Mouse (Mus musculus) hindbrain, postnatal 0 days (tissue): Measurements from ENCODE around the gene Pacs1. TPM values are rescaled to one million over a fixed set of nuclear protein-coding genes. Genes with fewer than 3 reads are reported as not detected.
"Not testable (repeated sequence)": the region's sequence is repeated elsewhere in the genome, so short reads cannot be mapped to it uniquely, and the experiment has no call there.

Experiments used
- ATAC-seq: fragments of 200-750 bp; cut with Nextera tagmentation; 2 replicates; pipeline ENCODE4 v1.8.0; 2017; ENCODE audit warnings: mild to moderate bottlenecking, moderate TSS enrichment, moderate library complexity
- DNase-seq: peaks from one replicate; pipeline ENCODE4 v3.0.0-alpha.2; 2015; ENCODE audit warnings: low spot score
- H3K27ac ChIP-seq: fragments of 300-500 bp; sonication (generic); 2 replicates; pipeline ENCODE4 v1.5.1; 2014; ENCODE audit warnings: mild to moderate bottlenecking
- H3K27me3 ChIP-seq: fragments of 300-500 bp; sonication (generic); 2 replicates; pipeline ENCODE4 v1.6.1; 2014; ENCODE audit warnings: low read length, mixed read lengths; ENCODE audit not compliant: insufficient read depth
- H3K36me3 ChIP-seq: fragments of 300-500 bp; sonication (generic); 2 replicates; pipeline ENCODE4 v1.6.1; 2014; ENCODE audit warnings: low read length, mixed read lengths; ENCODE audit not compliant: insufficient read depth
- H3K4me1 ChIP-seq: fragments of 300-500 bp; sonication (generic); 2 replicates; pipeline ENCODE4 v1.6.1; 2014; ENCODE audit warnings: antibody characterized with exemption, low read length, mixed read lengths; ENCODE audit not compliant: insufficient read depth
- H3K4me2 ChIP-seq: fragments of 300-500 bp; sonication (generic); 2 replicates; pipeline ENCODE4 v1.6.1; 2014; ENCODE audit warnings: low read depth, mild to moderate bottlenecking, low read length, moderate library complexity, mixed read lengths
- H3K4me3 ChIP-seq: fragments of 300-500 bp; sonication (generic); 2 replicates; pipeline ENCODE4 v1.5.1; 2014; ENCODE audit warnings: low read length
- H3K9ac ChIP-seq: fragments of 300-500 bp; sonication (generic); replicated peaks from 2 replicates; pipeline ENCODE4 v1.6.1; 2014; ENCODE audit warnings: mild to moderate bottlenecking, low read length, moderate library complexity, mixed read lengths
- H3K9me3 ChIP-seq: fragments of 300-500 bp; sonication (generic); 2 replicates; pipeline ENCODE4 v1.6.1; 2016; ENCODE audit warnings: low read length, mixed read lengths
- CTCF ChIP-seq: IDR thresholded peaks from 2 replicates; pipeline ENCODE4 v1.5.1; 2016; ENCODE audit warnings: antibody characterized with exemption, control low read depth, low read depth
- WGBS: fragments of 180-500 bp; shearing (Covaris S2); extraction: QIAGEN DNeasy Blood & Tissue Kit; methylation state at CpG from one replicate; pipeline ENCODE4 v1.1.7; 2014; 5-methylcytosine and 5-hydroxymethylcytosine counted together
- polyA plus RNA-seq: library from polyadenylated mRNA; unstranded; fragments of >200 nt; fragmentation: Nextera tagmentation; extraction: Ambion mirVana; gene quantifications from 2 replicates; pipeline ENCODE4 v1.2.1, GENCODE M21; 2015
- total RNA-seq: library from RNA; depleted of rRNA; stranded (reverse); fragments of >200 nt; gene quantifications from 2 replicates; pipeline ENCODE4 v1.2.3, GENCODE M21; 2014

Pacs1 gene
- total and polyA plus RNA-seq, 2 experiments from 2014 or later = 41.0 to 63.6 TPM

DNA sequence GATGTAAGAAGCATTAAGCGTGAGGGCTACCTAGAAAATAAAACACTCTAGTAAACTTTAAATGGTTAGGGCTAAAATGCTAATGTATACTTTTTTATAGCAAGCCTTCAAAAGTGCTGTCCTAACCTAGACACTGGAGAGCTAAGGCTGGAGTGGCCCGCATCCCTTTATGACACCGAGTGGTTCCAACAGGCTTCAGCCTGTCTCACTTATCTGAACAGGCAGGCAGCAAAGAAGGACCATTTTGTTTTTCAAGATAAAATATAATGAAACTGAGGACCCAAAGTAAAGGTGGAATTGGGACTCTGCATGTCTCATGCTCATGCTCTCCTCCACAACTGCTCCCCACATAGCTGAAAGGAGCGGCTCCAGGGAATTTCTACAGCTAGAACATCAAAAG, 105.4 kb downstream of the Pacs1 start:
- Histone ChIP-seq H3K4me3 (no peak overlapping the region), H3K36me3 (no peaks in the 10 kb centered on the region), H3K27ac (no peak overlapping the region), H3K9me3 (no peaks in the 10 kb centered on the region), H3K4me1 (no peaks in the 10 kb centered on the region), H3K27me3 (no peaks in the 10 kb centered on the region), H3K9ac (no peak overlapping the region), H3K4me2 (no peak overlapping the region)
- ATAC-seq = no peak
- 88% methylated on average over 4 of the region's 4 CpGs for WGBS
- TF ChIP-seq CTCF = no peak
- no peak for DNase-seq

DNA sequence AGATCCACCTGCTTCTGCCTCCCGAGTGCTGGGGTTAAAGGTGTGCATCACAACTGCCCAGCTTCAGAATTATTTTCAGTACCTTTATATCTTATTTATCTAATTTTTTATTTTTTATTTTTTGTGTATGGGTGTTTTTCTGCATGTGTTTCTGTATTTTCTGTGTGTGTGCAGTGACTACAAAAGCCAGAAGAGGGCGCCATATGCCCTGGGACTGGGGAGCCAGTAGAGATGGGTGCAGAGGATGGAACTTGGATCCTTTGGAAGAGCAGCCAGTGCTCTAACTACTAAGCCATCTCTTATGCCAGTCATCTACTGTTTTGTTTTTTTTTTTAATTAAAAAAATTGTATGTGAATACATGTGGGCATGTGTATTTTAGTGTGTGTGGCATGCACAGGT, 108.5 kb downstream of the Pacs1 start:
- Histone ChIP-seq H3K27ac (no peak overlapping the region), H3K9ac (no peak overlapping the region), H3K9me3 (no peaks in the 10 kb centered on the region), H3K4me2 (no peak overlapping the region), H3K4me1 (no peaks in the 10 kb centered on the region), H3K27me3 (no peaks in the 10 kb centered on the region), H3K4me3 (no peak overlapping the region), H3K36me3 (no peaks in the 10 kb centered on the region)
- 63% methylated on average over 2 of the region's 2 CpGs for WGBS
- peak; percentile 62 for TF ChIP-seq CTCF
- ATAC-seq (no peak), DNase-seq (no peak)

- H3K27me3 ChIP-seq = no peaks in the 10 kb centered on the region
- no peak overlapping the region for H3K4me3 ChIP-seq
- ATAC-seq (no peak), DNase-seq (no peak)
- H3K9ac ChIP-seq = no peak overlapping the region
- WGBS = 97% methylated on average over 3 of the region's 3 CpGs
- no peak for TF ChIP-seq CTCF
- H3K4me1 ChIP-seq = no peaks in the 10 kb centered on the region
- H3K36me3 ChIP-seq = no peaks in the 10 kb centered on the region
- H3K27ac ChIP-seq = no peak overlapping the region
- H3K4me2 ChIP-seq = no peak overlapping the region
- no peaks in the 10 kb centered on the region for H3K9me3 ChIP-seq
These were observed 111.0 kb downstream of the Pacs1 start for GRCm38 (mm10) chr19:5161913-5162312.

- TF ChIP-seq CTCF = no peak
- no peak for DNase-seq
- Histone ChIP-seq H3K9ac (no peak overlapping the region; the same call in 1 of the 2 replicates), H3K4me3 (no peak overlapping the region), H3K4me2 (no peak overlapping the region), H3K36me3 (peaks cover 31% of the 10 kb centered on the region), H3K4me1 (0 out of 2 replicates have a peak, but pooled peaks cover 3% of the 10 kb centered on the region), H3K9me3 (no peaks in the 10 kb centered on the region), H3K27me3 (no peaks in the 10 kb centered on the region), H3K27ac (peak overlapping the region; percentile 62)
- no peak for ATAC-seq
- 83% methylated on average over 6 of the region's 6 CpGs for WGBS
These were observed 120.7 kb downstream of the Pacs1 start for GRCm38 (mm10) chr19:5152261-5152660.

DNA sequence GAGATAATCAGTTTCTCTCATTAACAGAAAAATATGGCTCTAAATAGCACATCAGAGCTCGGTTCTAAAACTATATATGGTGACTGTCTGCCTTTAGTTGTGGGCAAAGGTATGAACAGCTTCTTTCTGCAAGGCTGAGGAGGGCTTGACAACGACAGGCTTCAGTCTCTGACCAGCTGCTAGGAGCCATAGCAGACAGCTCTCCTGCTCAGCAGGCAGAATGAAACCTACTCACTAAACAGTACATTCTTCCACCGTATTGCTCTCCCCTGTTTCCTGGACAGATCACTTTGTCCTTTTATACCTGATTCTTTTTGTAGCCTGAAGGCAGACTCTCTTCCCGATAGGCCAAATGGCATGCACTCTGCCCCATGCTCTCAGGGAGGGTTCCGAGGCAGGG, 121.2 kb downstream of the Pacs1 start:
- TF ChIP-seq CTCF = no peak
- ATAC-seq (peak; percentile 52), DNase-seq (peak; percentile 34)
- Histone ChIP-seq H3K9ac (no peak overlapping the region; the same call in 1 of the 2 replicates), H3K9me3 (no peaks in the 10 kb centered on the region), H3K4me2 (no peak overlapping the region), H3K36me3 (peaks cover 36% of the 10 kb centered on the region), H3K4me1 (0 out of 2 replicates have a peak, but pooled peaks cover 3% of the 10 kb centered on the region), H3K27me3 (no peaks in the 10 kb centered on the region), H3K4me3 (no peak overlapping the region), H3K27ac (peak overlapping the region; percentile 62)
- WGBS = 55% methylated on average over 5 of the region's 5 CpGs

DNA sequence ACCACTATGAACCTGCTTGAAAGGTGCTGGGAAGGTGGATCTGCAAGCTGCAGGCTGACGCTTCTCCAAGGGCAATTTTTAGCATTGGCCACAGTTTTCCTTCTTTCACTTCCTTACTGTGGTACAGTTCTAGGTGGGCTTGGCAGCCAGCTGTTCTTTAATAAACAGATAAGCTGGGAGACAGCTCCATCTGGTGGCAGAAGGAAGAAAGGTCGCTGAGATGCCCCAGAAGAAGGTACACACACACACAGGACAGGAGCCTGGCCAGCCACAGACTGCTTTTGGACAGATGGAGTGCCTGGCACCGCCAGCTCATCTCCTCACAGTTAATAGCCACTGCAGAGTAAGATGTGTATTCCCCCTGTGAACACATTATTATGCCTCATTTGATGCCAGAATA, 121.6 kb downstream of the Pacs1 start:
- 30% methylated on average over 3 of the region's 3 CpGs for WGBS
- no peaks in the 10 kb centered on the region for H3K9me3 ChIP-seq
- no peak overlapping the region for H3K9ac ChIP-seq
- peak; percentile 82 for TF ChIP-seq CTCF
- ATAC-seq = peak; percentile 90
- H3K36me3 ChIP-seq = peaks cover 39% of the 10 kb centered on the region
- DNase-seq = peak; percentile 88
- peak overlapping the region; percentile 62 for H3K27ac ChIP-seq
- H3K27me3 ChIP-seq = no peaks in the 10 kb centered on the region
- no peak overlapping the region for H3K4me2 ChIP-seq
- H3K4me3 ChIP-seq = no peak overlapping the region
- 0 out of 2 replicates have a peak, but pooled peaks cover 3% of the 10 kb centered on the region for H3K4me1 ChIP-seq

DNA sequence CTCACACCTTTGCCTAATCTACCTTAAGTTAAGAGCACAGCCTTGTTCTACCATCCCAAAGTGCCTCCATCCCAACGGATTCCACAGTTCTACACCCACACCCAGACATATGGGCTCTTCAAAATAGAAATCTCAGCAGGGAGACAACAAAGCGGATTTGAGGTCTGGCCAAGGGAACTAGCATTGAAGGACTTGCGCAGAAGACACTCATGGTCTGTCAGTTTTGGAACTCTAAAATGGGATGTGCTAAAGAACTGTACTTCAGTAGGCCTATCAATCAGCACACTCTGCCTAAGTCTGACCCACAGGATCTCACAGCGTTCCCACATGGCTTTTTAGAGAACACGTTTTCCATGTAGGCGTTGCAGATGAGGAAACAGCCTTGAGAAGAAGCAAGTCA, 122.6 kb downstream of the Pacs1 start:
- peaks cover 34% of the 10 kb centered on the region for H3K36me3 ChIP-seq
- WGBS = 87% methylated on average over 6 of the region's 6 CpGs
- no peaks in the 10 kb centered on the region for H3K9me3 ChIP-seq
- no peak for TF ChIP-seq CTCF
- H3K4me2 ChIP-seq = no peak overlapping the region
- 0 out of 2 replicates have a peak, but pooled peaks cover 3% of the 10 kb centered on the region for H3K4me1 ChIP-seq
- H3K9ac ChIP-seq = no peak overlapping the region
- no peak overlapping the region for H3K4me3 ChIP-seq
- no peak overlapping the region for H3K27ac ChIP-seq
- no peak for DNase-seq
- H3K27me3 ChIP-seq = no peaks in the 10 kb centered on the region
- ATAC-seq = no peak

DNA sequence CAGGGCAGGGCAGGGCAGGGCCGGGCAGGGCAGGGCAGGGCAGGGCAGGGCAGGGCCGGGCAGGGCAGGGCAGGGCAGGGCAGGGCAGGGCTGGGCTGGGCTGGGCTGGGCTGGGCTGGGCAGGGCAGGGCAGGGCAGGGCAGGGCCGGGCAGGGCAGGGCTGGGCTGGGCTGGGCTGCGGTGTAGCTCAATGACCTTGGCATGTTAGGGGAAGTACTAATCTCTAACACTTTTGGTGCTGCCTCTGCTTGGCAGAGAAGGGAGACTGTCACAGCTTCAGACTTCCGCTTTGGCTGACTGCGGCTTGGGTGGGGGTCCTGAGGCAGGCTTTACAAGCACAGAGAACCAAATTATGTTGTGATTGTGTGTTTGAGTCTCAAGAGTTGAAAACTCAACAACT, 123.9 kb downstream of the Pacs1 start:
- not testable (repeated sequence) for H3K4me1 ChIP-seq
- WGBS = 88% methylated on average over 5 of the region's 6 CpGs
- peaks cover 43% of the 10 kb centered on the region for H3K36me3 ChIP-seq

More for the DNA sequence above, 123.9 kb downstream of the Pacs1 start:
- H3K4me3 ChIP-seq, H3K27me3 ChIP-seq, H3K4me2 ChIP-seq, H3K9me3 ChIP-seq, H3K9ac ChIP-seq, H3K27ac ChIP-seq, DNase-seq, ATAC-seq: not testable (repeated sequence)
